8 mouse cellular contexts compared by ENCODE assay signal in the genomic region with DNA sequence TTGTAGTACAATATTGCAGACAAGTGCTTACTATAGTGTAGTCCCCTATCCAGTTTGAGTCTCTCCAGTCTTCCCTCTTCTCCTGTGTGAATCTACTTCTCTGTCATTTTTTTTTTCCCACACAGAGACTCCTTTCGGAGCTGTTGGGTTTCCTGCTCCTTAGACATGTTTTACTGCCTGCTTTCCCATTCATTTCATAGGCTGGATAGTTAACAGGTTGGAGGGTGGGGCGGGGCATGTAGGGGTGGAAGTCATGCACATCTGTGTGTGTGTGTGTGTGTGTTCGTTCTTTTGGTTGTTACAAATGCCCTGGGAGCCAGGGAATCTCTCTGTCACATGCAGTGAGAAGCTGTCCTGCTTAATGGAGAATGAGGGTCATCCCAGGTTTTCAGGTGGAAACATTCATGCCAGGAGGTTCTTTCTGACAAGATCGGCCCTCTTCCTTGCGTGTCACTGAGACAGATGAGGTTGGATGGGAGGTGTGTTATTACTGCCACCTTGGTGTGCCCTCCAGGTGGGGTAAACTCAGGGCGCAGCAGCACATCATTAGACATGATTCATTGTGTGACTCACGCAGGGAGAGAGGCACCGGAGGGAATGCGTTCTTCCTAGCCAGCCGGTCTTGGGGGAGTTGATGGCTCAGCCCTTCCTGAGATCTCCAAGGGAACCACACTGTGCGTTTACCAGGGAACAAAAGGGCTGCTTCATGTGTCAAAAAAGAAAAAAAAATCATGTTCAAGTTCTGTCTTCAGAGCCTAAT. TPM values are rescaled to one million over a fixed set of nuclear protein-coding genes. Genes with fewer than 3 reads are reported as not detected.
DNase-seq lines count a peak whose midpoint lies in the region; ATAC-seq lines count a peak whose summit lies in the region.

No protein-coding gene starts in this region.

- peaks cover 27% of the 10 kb centered on the region for H3K4me1 ChIP-seq in neural tube, embryonic 13.5 days (replicated peaks)
- H3K4me1 ChIP-seq in neural tube, embryonic 15.5 days: peaks cover 17% of the 10 kb centered on the region
- 0 out of 2 replicates have a peak, but pooled peaks cover 7% of the 10 kb centered on the region for H3K4me1 ChIP-seq in forebrain, embryonic 16.5 days (replicated peaks; ENCODE audit: control insufficient read depth, insufficient read depth, low read length)

- no peak for ATAC-seq in neural tube, embryonic 13.5 days (ENCODE audit: low read depth)
- ATAC-seq in neural tube, embryonic 15.5 days (ENCODE audit: low FRiP score): no peak
- no peak for ATAC-seq in forebrain, embryonic 16.5 days

- DNase-seq in cerebellum, adult 9-10 months: peak; percentile 17
- DNase-seq in cerebellum, postnatal 14 days: no peak
- peak; percentile 60 to 74 for DNase-seq in left cerebral cortex, adult 9 months (ENCODE audit: low spot score in 2 of 2)
- DNase-seq in thymus, postnatal 36 days: peak; percentile 49 to 50
- DNase-seq in gastrocnemius, postnatal 4 days (ENCODE audit: low spot score in 2 of 2): no peak

- no peaks in the 10 kb centered on the region for H3K36me3 ChIP-seq in neural tube, embryonic 13.5 days
- no peaks in the 10 kb centered on the region for H3K36me3 ChIP-seq in neural tube, embryonic 15.5 days
- no peaks in the 10 kb centered on the region for H3K36me3 ChIP-seq in forebrain, embryonic 16.5 days (ENCODE audit: control insufficient read depth, insufficient read depth)

- WGBS in neural tube, embryonic 13.5 days: 36% methylated on average over 11 of the region's 11 CpGs
- whole genome bisulfite sequencing in neural tube, embryonic 15.5 days: 42% methylated on average over 11 of the region's 11 CpGs
- 56% methylated on average over 11 of the region's 11 CpGs for WGBS in forebrain, embryonic 16.5 days

- no peak overlapping the region for H3K4me2 ChIP-seq in neural tube, embryonic 13.5 days
- H3K4me2 ChIP-seq in neural tube, embryonic 15.5 days: no peak overlapping the region
- no peak overlapping the region for H3K4me2 ChIP-seq in forebrain, embryonic 16.5 days (ENCODE audit: low read length)

- H3K9ac ChIP-seq in neural tube, embryonic 13.5 days: 0 out of 2 replicates have a peak overlapping the region, but pooled peaks have one; percentile 38
- no peak overlapping the region for H3K9ac ChIP-seq in neural tube, embryonic 15.5 days (replicated peaks)
- no peak overlapping the region for H3K9ac ChIP-seq in forebrain, embryonic 16.5 days (replicated peaks; ENCODE audit: low read depth, low read length)

- no peak overlapping the region for H3K4me3 ChIP-seq in neural tube, embryonic 13.5 days
- no peak overlapping the region for H3K4me3 ChIP-seq in neural tube, embryonic 15.5 days (replicated peaks)
- H3K4me3 ChIP-seq in forebrain, embryonic 16.5 days (replicated peaks; ENCODE audit: low read length): no peak overlapping the region

- H3K27me3 ChIP-seq in neural tube, embryonic 13.5 days: no peaks in the 10 kb centered on the region
- H3K27me3 ChIP-seq in neural tube, embryonic 15.5 days (replicated peaks): no peaks in the 10 kb centered on the region
- H3K27me3 ChIP-seq in forebrain, embryonic 16.5 days (replicated peaks; ENCODE audit: control insufficient read depth, insufficient read depth, low read length): no peaks in the 10 kb centered on the region

- H3K9me3 ChIP-seq in neural tube, embryonic 13.5 days: no peaks in the 10 kb centered on the region
- no peaks in the 10 kb centered on the region for H3K9me3 ChIP-seq in neural tube, embryonic 15.5 days (replicated peaks)
- H3K9me3 ChIP-seq in forebrain, embryonic 16.5 days (ENCODE audit: control insufficient read depth, low read length): no peaks in the 10 kb centered on the region

- 0 out of 2 replicates have a peak overlapping the region, but pooled peaks have one; percentile 5 for H3K27ac ChIP-seq in neural tube, embryonic 13.5 days (replicated peaks)
- no peak overlapping the region for H3K27ac ChIP-seq in neural tube, embryonic 15.5 days (replicated peaks)
- no peak overlapping the region for H3K27ac ChIP-seq in forebrain, embryonic 16.5 days (ENCODE audit: low read length)

RNA-seq across cellular contexts. Expression of a gene that starts 4.7 kb away (rescaled TPM):
- polyA plus RNA-seq in neural tube, embryonic 13.5 days (2015; fragmentation: Nextera tagmentation; extraction: Ambion mirVana): 38.2 and 41.8 TPM in 2 replicates
- 40.7 and 45.4 TPM in 2 replicates for polyA plus RNA-seq in neural tube, embryonic 15.5 days (2015; fragmentation: Nextera tagmentation; extraction: Ambion mirVana)
- total RNA-seq in gastrocnemius, postnatal 4 days (2021): 10 to 100 TPM; 48.4 to 50.2 TPM
- 57.7 TPM in 2 replicates for polyA plus RNA-seq in forebrain, embryonic 16.5 days (2015; fragmentation: Nextera tagmentation; extraction: Ambion mirVana)

RNA-seq across cellular contexts. Expression of a gene that starts 44.9 kb away (rescaled TPM):
- polyA plus RNA-seq in neural tube, embryonic 13.5 days (2015; fragmentation: Nextera tagmentation; extraction: Ambion mirVana): 1.5 and 1.8 TPM in 2 replicates
- polyA plus RNA-seq in neural tube, embryonic 15.5 days (2015; fragmentation: Nextera tagmentation; extraction: Ambion mirVana): 2.1 and 2.7 TPM in 2 replicates
- total RNA-seq in gastrocnemius, postnatal 4 days (2021): under 1 TPM; 0.47 to 0.74 TPM
- polyA plus RNA-seq in forebrain, embryonic 16.5 days (2015; fragmentation: Nextera tagmentation; extraction: Ambion mirVana): 1.4 and 1.9 TPM in 2 replicates

Comparison
In these comparisons a context has a peak if more than half of its experiments do, and no peak if none do; other contexts are left out.
1. DNase-seq: peak in cerebellum, adult 9-10 months (single experiment), left cerebral cortex, adult 9 months (2 of 2) and thymus, postnatal 36 days (2 of 2); none in cerebellum, postnatal 14 days (0 of 2) and gastrocnemius, postnatal 4 days (0 of 2).